Mouse (Mus musculus) monocyte, adult 5-6 weeks (primary cell): ENCODE measurements at regions not wholly inside any gene's neighbourhood (a gene's known extent, or its start where the extent isn't known, plus 50 kb on each side); places are given as distances from the start of the nearest gene placed in this dataset.

Source experiments
- ATAC-seq: fragments of 153-309, 156-312 bp; replicated peaks from 2 replicates; pipeline ENCODE4 v1.8.0; 2017; ENCODE audit warnings: mild to moderate bottlenecking; ENCODE audit not compliant: low TSS enrichment, insufficient number of reproducible peaks, severe bottlenecking, poor library complexity, low FRiP score

DNA sequence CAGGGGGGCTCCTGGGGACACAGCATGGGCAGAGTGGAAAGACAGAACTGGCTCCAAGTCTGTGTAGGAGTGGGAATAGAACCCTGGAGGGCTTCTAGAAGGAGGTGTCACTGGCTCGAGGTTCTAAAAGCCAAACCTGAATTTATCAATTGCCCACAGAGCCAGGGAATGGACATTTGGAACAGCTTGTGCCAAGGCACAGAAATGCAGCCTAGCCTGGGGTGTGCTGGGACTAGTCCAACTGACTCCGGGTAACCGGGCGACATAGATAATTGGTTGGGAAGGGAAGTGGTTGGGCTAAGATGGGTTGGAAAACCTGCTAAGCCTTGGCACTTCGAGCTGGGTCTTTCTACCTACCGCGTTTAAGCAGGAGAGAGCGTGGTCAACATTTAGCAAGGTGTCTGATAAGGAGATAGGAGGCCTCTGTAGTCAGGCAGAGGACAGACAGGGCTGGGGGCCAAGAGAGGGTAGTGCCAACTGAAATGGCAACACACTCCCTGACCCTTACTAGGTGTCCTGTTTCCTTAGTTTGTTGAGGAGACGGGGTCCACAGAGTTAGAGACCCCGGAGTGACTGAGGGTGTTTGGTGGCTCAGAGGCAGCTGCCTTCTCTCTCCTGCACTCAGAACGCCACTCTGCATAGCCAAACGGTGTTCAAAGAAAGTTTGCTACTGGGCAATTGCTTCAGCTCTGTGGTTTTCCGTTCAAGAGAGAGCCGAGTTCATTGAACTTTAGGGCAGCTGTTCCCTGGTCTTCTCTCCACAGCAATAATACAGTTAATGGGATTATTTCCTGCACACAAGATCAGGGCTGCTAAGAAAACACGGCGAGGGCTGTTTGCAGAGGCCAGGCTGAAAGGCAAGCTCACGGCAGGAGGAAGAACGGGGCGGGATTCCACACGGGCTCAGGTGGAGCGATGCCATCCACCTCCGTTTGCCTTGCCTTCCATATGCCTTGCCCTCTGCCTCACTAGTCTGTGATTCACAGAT lies 138.3 kb upstream of the 1600014C23Rik start:
- ATAC-seq: no peak

DNA sequence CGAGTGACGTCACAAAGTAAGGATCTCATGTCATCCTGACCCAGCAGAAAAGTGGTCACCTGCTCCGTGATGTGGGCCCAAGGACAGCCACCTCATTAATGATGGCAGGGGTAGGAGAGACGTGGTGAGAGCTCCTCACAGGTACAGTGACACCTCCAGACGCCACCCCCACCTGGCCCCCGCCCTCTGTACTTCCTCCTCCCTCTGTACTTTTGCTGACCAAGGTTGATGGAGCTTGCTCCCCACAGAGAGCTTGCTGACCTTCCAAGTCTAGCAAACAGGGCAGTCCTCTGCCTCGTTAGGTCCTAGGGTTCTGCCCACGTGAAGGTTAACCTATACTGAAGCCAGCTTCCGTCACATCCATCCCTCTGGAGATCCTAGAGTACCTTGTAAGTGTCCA lies 137.4 kb upstream of the 1600014C23Rik start:
- no peak for ATAC-seq

DNA sequence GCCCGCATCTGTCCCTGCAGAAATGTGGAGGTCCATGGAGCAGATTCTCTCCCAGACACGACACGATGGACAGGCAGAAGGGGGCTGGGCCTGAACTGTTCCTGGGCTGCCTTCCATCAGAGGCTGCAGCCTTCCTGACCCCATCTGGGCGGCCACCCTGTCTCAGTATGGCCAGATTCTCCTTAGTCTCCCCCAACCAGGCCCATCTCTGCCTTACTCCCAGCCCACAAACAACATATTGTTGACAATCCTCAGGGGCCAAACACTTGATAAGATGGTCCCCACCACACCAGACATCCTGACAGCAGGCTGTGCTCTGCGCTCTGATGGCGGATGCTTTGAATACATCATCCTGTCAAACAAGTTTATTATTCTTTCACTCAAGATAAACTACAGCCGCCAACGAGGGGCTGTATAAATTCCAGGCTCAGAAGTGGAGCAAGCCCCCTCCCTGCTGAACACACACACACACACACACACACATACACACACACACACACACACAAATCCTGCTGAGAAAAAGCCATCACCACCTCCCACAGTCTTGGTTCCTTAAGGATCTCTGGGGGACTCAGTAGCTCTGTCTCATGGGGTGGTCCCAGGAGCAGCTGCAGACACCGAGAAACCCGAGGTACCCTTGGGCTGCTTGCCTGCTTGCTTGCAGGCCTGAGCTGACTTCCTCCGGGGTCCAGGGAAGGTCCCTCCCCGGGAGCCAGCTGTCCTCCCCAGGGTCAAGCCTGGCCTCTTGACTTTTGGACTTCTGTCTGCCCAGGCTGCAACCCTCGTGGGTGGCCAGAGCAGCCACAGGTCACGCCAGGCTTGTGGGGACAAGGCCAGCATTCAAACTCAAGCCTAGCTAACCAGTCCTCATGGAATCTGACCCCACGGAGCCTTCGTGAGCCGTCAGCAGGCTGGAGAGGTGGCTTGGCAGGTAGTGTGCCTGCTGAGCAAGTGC lies 135.6 kb upstream of the 1600014C23Rik start:
- no peak for ATAC-seq

DNA sequence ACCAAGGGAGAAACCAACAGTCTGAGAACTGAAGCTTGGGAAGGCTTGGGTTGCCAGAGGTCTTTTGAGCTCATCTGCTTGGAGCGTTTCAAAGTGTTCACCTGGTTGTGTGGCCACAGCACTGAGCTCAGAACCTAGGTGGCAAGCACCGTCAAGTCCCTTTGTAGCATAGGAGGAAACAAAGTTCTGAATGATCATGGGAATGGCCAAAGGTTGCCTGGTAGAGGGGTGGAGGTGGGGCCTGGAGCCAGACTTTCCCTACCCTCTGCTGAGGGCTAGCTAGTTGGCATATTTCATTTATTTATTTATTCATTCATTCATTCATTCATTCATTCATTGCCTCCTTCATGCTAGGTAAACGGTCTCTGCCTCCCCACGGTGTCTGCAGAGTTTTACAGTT lies 134.9 kb upstream of the 1600014C23Rik start:
- ATAC-seq: no peak

DNA sequence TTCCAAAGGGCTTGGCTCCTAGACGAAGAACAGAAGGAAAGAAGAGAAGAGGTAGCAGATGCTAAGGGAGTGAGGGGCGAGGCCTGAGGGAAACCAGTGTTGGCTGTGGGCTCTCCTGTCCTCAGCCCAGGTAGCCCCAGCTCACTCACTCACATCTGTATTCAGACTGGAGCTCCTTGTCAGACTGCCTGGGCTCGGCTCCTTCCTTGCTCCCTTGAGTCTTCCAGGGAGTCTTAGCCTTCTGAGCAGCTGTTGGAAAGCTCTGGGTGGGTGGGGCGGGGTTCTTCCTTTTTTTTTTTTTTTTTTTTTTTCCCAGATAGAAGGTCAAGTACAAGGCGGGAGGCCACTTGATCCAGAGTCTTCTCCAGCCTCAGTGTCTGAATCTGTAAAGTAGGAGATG lies 134.1 kb upstream of the 1600014C23Rik start:
- no peak for ATAC-seq

DNA sequence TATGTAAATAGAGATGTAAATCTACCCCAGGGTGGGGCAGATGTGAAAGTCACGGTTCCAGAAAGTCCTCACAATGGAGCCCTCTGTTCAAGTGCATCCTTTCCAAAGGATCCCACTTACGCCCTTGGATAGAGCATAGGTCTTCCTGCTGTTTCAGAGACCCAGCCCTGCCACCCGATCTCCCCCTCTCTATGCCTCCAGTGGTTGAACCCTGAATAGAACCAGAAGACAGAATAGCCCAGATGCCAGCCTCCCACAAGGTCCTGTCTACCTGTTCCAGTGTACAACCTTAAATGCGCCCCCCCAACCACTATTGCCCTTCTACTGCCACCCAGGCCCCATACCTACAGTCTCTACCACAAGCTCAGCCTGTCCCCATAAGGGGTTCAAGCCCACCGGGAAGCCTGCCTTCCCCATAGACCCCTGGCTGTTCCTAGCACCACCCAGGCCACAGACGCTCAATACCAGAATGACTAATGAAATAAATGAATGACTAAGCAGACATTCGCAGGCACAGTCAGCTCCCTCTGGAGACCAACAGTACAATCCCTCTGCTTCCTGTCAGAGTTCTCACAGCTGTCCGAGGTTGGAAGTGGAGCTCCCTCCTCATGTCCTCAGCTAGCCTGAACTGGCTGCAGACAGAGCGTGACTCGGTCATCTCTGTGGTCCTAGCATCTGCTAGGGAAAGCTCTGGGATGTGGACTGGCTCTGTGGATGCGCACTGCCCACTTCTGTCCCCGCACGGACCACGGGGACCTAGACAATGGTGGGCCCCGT lies 133.4 kb upstream of the 1600014C23Rik start:
- no peak for ATAC-seq

DNA sequence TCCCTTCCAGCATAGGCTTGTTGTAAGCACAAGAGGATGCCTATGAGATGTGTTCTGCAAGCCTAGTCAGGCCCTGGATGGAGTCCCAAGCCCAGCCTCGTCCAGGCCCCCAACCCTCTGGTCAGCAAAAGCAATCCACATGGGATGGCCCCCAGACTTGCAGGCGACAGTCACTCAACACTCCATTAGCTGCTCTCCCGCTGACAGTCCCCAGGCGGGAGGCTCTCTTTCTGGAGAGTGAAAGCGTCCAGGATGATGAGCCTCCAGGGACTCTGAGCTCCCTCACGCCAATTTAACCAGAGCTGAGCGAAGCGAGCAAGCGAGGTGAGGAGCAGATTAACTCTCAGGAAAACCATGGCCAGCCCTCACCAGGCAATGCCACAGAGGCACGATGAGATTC lies 132.7 kb upstream of the 1600014C23Rik start:
- no peak for ATAC-seq

GRCm38 (mm10) chr17:45865944-45866343 lies 132.3 kb upstream of the 1600014C23Rik start:
- no peak for ATAC-seq

DNA sequence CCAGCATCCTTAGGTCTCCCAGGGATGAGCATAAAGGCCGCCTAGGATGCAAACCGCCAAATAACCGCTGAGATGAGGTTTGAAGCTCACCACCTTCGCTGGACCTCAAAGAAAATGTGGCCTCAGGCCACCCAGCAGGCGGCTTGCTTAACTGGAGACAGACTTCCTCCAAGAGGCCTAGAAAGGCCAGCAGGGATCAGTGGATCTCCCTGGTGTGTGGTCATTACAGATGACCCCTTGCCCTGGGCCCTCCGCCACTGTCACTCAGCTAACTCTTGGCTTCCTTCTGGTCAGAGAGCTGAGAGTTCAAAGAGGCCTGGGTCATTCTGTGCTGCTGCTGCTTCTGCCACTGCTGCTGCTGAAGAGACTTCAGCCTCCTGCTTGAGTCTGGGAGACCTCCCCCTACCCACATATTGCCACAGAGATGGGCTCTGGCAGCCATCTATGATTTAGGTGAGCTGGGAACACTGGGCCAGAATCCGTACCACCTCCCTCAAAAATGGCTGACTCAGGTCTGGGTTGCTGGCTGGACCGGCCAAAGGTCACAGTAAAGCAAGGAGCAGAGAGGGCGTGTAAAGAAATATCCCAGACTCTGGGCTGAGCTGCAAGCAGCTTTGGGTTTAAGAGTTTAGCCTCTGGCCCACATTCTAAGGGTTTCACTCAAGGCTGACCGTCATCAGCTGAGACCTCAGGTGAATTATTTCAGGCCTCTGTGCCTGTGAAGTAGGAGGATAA lies 130.0 kb upstream of the 1600014C23Rik start:
- no peak for ATAC-seq

- no peak for ATAC-seq
Measured at GRCm38 (mm10) chr17:45863031-45863430, 129.4 kb upstream of the 1600014C23Rik start.

DNA sequence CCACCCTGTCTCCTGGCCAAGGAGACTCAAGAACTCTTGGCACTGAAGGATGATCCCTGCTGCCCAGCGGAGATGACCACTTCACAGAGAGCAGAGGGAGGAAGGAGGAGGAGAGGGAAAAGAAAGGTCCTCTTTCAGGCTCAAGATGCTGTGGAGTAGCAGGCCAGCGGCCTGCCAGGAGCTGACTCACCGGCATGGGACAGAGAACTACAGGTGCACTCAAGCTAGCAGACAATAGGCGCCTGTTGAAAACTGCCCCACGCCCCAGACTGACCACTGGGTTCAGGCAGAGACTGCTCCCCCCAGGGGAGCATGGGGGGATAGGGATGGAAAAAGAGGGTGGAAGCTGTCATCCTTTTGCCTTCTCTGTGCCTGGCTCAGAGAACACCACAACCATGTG lies 125.8 kb upstream of the 1600014C23Rik start:
- ATAC-seq: no peak

DNA sequence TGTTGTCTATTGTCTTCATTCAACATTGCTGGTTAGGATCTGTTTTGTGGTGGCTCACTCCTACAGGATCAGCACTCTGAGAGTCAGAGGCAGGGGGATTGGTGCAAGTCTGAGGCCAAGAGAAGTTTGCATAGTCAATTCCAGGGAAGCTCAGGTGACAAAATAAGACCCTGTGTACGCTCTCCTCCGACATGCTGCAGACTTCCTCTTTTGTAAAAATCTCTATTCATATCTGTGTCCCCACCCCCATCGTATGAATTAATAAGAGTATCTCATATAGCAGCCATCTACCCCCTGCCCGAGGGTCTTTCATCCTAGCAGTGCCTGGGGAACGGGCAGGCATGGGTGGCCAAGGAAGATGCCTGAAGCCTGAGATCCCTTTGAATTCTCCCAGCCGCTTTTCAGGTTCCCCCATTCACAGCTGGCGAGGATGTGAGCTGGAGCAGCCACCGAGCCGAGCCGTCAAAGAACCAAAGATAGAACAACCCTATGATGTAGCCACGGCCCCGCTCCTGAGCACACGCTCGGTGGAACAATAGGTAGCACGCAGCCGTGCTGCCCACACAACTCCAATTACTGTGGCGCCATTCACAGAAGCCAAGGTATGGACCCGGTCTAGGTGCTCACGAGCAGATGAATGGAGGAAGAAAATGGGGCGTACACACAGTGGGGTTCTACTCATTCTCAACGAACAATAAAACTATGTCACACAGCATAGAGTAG lies 120.4 kb upstream of the 1600014C23Rik start:
- ATAC-seq: no peak

DNA sequence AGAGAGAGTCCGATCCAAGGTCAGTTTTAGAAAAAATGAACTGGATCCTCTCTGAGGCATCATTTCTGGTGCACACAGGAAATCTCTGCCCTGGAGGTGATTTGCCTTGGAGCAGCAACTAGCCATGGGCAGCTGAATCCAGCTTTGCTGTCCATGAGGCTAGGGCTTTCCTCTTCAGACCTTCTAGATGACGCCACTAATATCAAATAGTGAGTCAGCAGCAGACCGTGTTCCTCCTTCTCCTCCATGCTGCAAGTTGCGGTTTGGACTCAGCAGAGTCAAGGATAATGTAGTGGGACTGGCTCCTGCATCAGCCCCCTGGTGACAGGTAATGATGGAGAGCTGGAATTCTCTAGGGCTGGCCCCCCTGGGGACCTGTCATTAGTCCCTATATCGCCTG lies 118.8 kb upstream of the 1600014C23Rik start:
- no peak for ATAC-seq

GRCm38 (mm10) chr17:45851723-45852396 lies 118.2 kb upstream of the 1600014C23Rik start:
- ATAC-seq: no peak

GRCm38 (mm10) chr17:45850976-45851375 lies 117.3 kb upstream of the 1600014C23Rik start:
- ATAC-seq: no peak

GRCm38 (mm10) chr17:45850174-45850573 lies 116.5 kb upstream of the 1600014C23Rik start:
- no peak for ATAC-seq

DNA sequence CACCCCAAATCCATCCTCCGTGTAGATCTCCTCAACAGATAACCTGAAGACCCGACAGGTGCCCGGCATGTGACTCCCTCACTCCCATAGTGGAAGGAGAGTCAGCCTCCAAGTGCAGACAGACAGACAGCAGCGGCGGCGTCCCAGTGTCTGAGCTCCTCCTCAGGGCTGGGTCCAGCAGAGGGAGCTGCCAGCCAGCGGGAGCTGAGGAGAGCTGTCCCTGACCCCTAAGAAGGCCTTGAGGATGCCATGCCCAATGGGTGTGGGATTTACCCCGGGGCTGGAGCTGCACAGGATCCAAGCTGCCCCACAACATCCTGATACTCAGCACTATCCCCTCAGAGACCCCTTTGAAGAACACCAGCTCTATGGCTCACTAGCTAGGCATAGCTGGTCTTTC lies 115.0 kb upstream of the 1600014C23Rik start:
- ATAC-seq: no peak
